Mouse (Mus musculus) embryonic fibroblast, embryonic 13.5 days (primary cell): ENCODE results near the gene Gxylt2.

Experiments
- CTCF ChIP-seq: IDR thresholded peaks from 2 replicates; pipeline ENCODE4 v1.5.1; 2011; ENCODE audit warnings: mild to moderate bottlenecking, control low read depth, low read length, moderate library complexity, borderline replicate concordance; ENCODE audit not compliant: insufficient read depth
- POLR2A ChIP-seq: IDR thresholded peaks from 2 replicates; pipeline ENCODE4 v1.6.1; 2011; ENCODE audit warnings: low read depth, mild to moderate bottlenecking, control low read depth, low read length, moderate library complexity

DNA sequence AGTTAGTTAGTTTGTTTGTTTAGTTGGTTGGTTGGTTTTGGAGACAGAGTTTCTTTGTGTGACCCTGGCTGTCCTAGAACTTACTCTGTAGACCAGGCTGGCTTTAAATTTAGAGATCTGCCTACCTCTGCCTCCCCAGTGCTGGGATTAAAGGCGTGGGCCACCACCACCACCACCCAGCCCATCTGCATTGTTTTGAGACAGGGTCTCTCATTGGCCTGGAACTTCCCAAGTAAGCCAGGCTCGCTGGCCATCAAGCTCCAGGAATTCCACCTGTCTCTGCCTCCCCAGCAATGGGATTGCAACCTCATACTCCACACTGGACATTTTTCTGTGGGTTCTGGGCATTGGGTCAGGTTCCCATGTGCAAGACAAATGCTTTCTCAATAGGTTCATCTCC, 18.2 kb upstream of the Gxylt2 start:
- TF ChIP-seq CTCF = no peak
- no peak for TF ChIP-seq POLR2A
